Mouse (Mus musculus) forebrain, embryonic 14.5 days (tissue): ENCODE data around the gene Cabp1. TPM values are rescaled to one million over a fixed set of nuclear protein-coding genes. Genes with fewer than 3 reads are reported as not detected.
A peak's percentile ranks its signal among the peaks of the same experiment; 100 is the strongest.

Experiments used
- ATAC-seq: fragments of 200-750 bp; cut with Nextera tagmentation; 2 replicates; pipeline ENCODE4 v1.8.0; 2017; ENCODE audit warnings: mild to moderate bottlenecking, moderate library complexity
- DNase-seq: peaks from one replicate; pipeline ENCODE4 v3.0.0-alpha.2; 2015; ENCODE audit warnings: low spot score
- H3K27ac ChIP-seq: fragments of 300-500 bp; sonication (generic); 2 replicates; pipeline ENCODE4 v1.5.1; 2014; ENCODE audit warnings: low read depth, mild to moderate bottlenecking, control low read depth, low read length, moderate library complexity
- H3K27me3 ChIP-seq: fragments of 300-500 bp; sonication (generic); replicated peaks from 2 replicates; pipeline ENCODE4 v1.6.1; 2014; ENCODE audit warnings: low read length, control low read depth, mixed read lengths; ENCODE audit not compliant: control insufficient read depth, insufficient read depth
- H3K36me3 ChIP-seq: fragments of 300-500 bp; sonication (generic); 2 replicates; pipeline ENCODE4 v1.6.1; 2014; ENCODE audit warnings: low read length, control low read depth; ENCODE audit not compliant: control insufficient read depth, insufficient read depth
- H3K4me1 ChIP-seq: fragments of 300-500 bp; sonication (generic); 2 replicates; pipeline ENCODE4 v1.6.1; 2014; ENCODE audit warnings: antibody characterized with exemption, low read length, control low read depth; ENCODE audit not compliant: control insufficient read depth, insufficient read depth
- H3K4me2 ChIP-seq: fragments of 300-500 bp; sonication (generic); 2 replicates; pipeline ENCODE4 v1.6.1; 2014; ENCODE audit warnings: mild to moderate bottlenecking, control low read depth, low read length
- H3K4me3 ChIP-seq: fragments of 300-500 bp; sonication (generic); 2 replicates; pipeline ENCODE4 v1.5.1; 2014; ENCODE audit warnings: low read depth, low read length, control low read depth
- H3K9ac ChIP-seq: fragments of 300-500 bp; sonication (generic); 2 replicates; pipeline ENCODE4 v1.6.1; 2014; ENCODE audit warnings: mild to moderate bottlenecking, low read length, control low read depth, moderate library complexity
- H3K9me3 ChIP-seq: fragments of 300-500 bp; sonication (generic); replicated peaks from 2 replicates; pipeline ENCODE4 v1.6.1; 2016; ENCODE audit warnings: low read length, control low read depth, mixed read lengths; ENCODE audit not compliant: control insufficient read depth
- WGBS: fragments of 180-500 bp; shearing (Covaris S2); extraction: QIAGEN DNeasy Blood & Tissue Kit; methylation state at CpG from one replicate; pipeline ENCODE4 v1.1.7; 2014; 5-methylcytosine and 5-hydroxymethylcytosine counted together
- polyA plus RNA-seq: library from polyadenylated mRNA; unstranded; fragments of >200 nt; fragmentation: Nextera tagmentation; extraction: Ambion mirVana; gene quantifications from 2 replicates; pipeline ENCODE4 v1.2.1, GENCODE M21; 2014

Gene Cabp1
- polyA plus RNA-seq, 1 experiment from 2014 or later, result 10.1 TPM

GRCm38 (mm10) chr5:115186371-115187073 is 7.7 kb downstream of the Cabp1 start:
- H3K4me1 ChIP-seq, result peaks cover 15% of the 10 kb centered on the region
- no peak overlapping the region for H3K4me3 ChIP-seq
- no peak overlapping the region for H3K9ac ChIP-seq

GRCm38 (mm10) chr5:115184726-115185125 is 9.5 kb downstream of the Cabp1 start:
- H3K27ac ChIP-seq, result no peak overlapping the region

More at GRCm38 (mm10) chr5:115186371-115187073, 7.7 kb downstream of the Cabp1 start:
- Histone ChIP-seq H3K9me3 (no peaks in the 10 kb centered on the region), H3K27me3 (peaks cover 14% of the 10 kb centered on the region; the same call in 1 of the 2 replicates), H3K36me3 (no peaks in the 10 kb centered on the region), H3K4me2 (peak overlapping the region; percentile 31), H3K27ac (peak overlapping the region; percentile 78)
- DNase-seq (peak; percentile 81), ATAC-seq (peak; percentile 78)
- WGBS, result 26% methylated on average over 17 of the region's 17 CpGs

GRCm38 (mm10) chr5:115183482-115183881 is 10.7 kb downstream of the Cabp1 start:
- no peak for DNase-seq
- WGBS, result 88% methylated on average over 10 of the region's 10 CpGs
- H3K9ac ChIP-seq, result no peak overlapping the region
- H3K27me3 ChIP-seq, result no peaks in the 10 kb centered on the region
- H3K4me2 ChIP-seq, result no peak overlapping the region
- H3K4me3 ChIP-seq, result no peak overlapping the region
- H3K27ac ChIP-seq, result no peak overlapping the region
- H3K9me3 ChIP-seq, result no peaks in the 10 kb centered on the region
- no peaks in the 10 kb centered on the region for H3K36me3 ChIP-seq
- H3K4me1 ChIP-seq, result peaks cover 15% of the 10 kb centered on the region
- ATAC-seq, result no peak

More at GRCm38 (mm10) chr5:115184726-115185125, 9.5 kb downstream of the Cabp1 start:
- H3K4me2 ChIP-seq, result peak overlapping the region; percentile 40
- no peak for ATAC-seq
- peak overlapping the region; percentile 26; the same call in 1 of the 2 replicates for H3K9ac ChIP-seq
- 16% methylated on average over 15 of the region's 15 CpGs for WGBS
- DNase-seq, result peak; percentile 77
- H3K4me3 ChIP-seq, result peak overlapping the region; percentile 16
- no peaks in the 10 kb centered on the region for H3K27me3 ChIP-seq
- H3K4me1 ChIP-seq, result peaks cover 15% of the 10 kb centered on the region
- no peaks in the 10 kb centered on the region for H3K9me3 ChIP-seq
- no peaks in the 10 kb centered on the region for H3K36me3 ChIP-seq

GRCm38 (mm10) chr5:115182925-115183324 is 11.3 kb downstream of the Cabp1 start:
- no peak overlapping the region for H3K9ac ChIP-seq
- no peak for ATAC-seq
- WGBS, result 49% methylated on average over 8 of the region's 8 CpGs

GRCm38 (mm10) chr5:115181248-115181940 is 12.8 kb downstream of the Cabp1 start:
- H3K4me3 ChIP-seq, result no peak overlapping the region
- H3K9me3 ChIP-seq, result no peaks in the 10 kb centered on the region
- no peak for DNase-seq
- H3K4me1 ChIP-seq, result peaks cover 3% of the 10 kb centered on the region; the same call in 1 of the 2 replicates
- ATAC-seq, result no peak
- H3K27ac ChIP-seq, result no peak overlapping the region
- no peak overlapping the region for H3K9ac ChIP-seq
- H3K36me3 ChIP-seq, result no peaks in the 10 kb centered on the region
- H3K4me2 ChIP-seq, result no peak overlapping the region
- 71% methylated on average over 13 of the region's 13 CpGs for WGBS
- H3K27me3 ChIP-seq, result no peaks in the 10 kb centered on the region

More at GRCm38 (mm10) chr5:115182925-115183324, 11.3 kb downstream of the Cabp1 start:
- H3K4me3 ChIP-seq, result no peak overlapping the region
- peaks cover 15% of the 10 kb centered on the region for H3K4me1 ChIP-seq
- no peak overlapping the region for H3K4me2 ChIP-seq
- H3K36me3 ChIP-seq, result no peaks in the 10 kb centered on the region
- no peak overlapping the region for H3K27ac ChIP-seq
- no peaks in the 10 kb centered on the region for H3K9me3 ChIP-seq
- DNase-seq, result no peak
- H3K27me3 ChIP-seq, result no peaks in the 10 kb centered on the region

GRCm38 (mm10) chr5:115179596-115179995 is 14.6 kb downstream of the Cabp1 start:
- DNase-seq (no peak), ATAC-seq (no peak)
- no peaks in the 10 kb centered on the region for H3K36me3 ChIP-seq
- no peak overlapping the region for H3K4me3 ChIP-seq
- H3K27me3 ChIP-seq, result no peaks in the 10 kb centered on the region
- no peaks in the 10 kb centered on the region for H3K4me1 ChIP-seq
- H3K4me2 ChIP-seq, result no peak overlapping the region
- H3K9me3 ChIP-seq, result no peaks in the 10 kb centered on the region
- H3K27ac ChIP-seq, result no peak overlapping the region
- WGBS, result 91% methylated on average over 11 of the region's 11 CpGs
- H3K9ac ChIP-seq, result no peak overlapping the region

- no peaks in the 10 kb centered on the region for H3K27me3 ChIP-seq
- no peak for ATAC-seq
- no peak for DNase-seq
- no peaks in the 10 kb centered on the region for H3K4me1 ChIP-seq
- H3K9me3 ChIP-seq, result no peaks in the 10 kb centered on the region; the same call in 1 of the 2 replicates
- no peak overlapping the region for H3K4me2 ChIP-seq
- no peaks in the 10 kb centered on the region for H3K36me3 ChIP-seq
- H3K4me3 ChIP-seq, result no peak overlapping the region
- WGBS, result 81% methylated on average over 6 of the region's 6 CpGs
- H3K27ac ChIP-seq, result no peak overlapping the region
- H3K9ac ChIP-seq, result no peak overlapping the region
Observed at GRCm38 (mm10) chr5:115177866-115178265, 16.3 kb downstream of the Cabp1 start.

- H3K4me1 ChIP-seq, result no peaks in the 10 kb centered on the region
- 75% methylated on average over 1 of the region's 1 CpGs for WGBS
- no peaks in the 10 kb centered on the region for H3K27me3 ChIP-seq
- no peak overlapping the region for H3K9ac ChIP-seq
- no peaks in the 10 kb centered on the region for H3K36me3 ChIP-seq
- DNase-seq (no peak), ATAC-seq (no peak)
- H3K27ac ChIP-seq, result no peak overlapping the region
- no peak overlapping the region for H3K4me3 ChIP-seq
- no peaks in the 10 kb centered on the region; the same call in 1 of the 2 replicates for H3K9me3 ChIP-seq
- H3K4me2 ChIP-seq, result no peak overlapping the region
Observed at GRCm38 (mm10) chr5:115174554-115174953, 19.6 kb downstream of the Cabp1 start.

- WGBS, result 92% methylated on average over 8 of the region's 8 CpGs
- no peak overlapping the region for H3K27ac ChIP-seq
- no peaks in the 10 kb centered on the region for H3K4me1 ChIP-seq
- H3K4me3 ChIP-seq, result no peak overlapping the region
- no peaks in the 10 kb centered on the region for H3K27me3 ChIP-seq
- H3K36me3 ChIP-seq, result no peaks in the 10 kb centered on the region
- no peaks in the 10 kb centered on the region; the same call in 1 of the 2 replicates for H3K9me3 ChIP-seq
- no peak overlapping the region for H3K9ac ChIP-seq
- no peak overlapping the region for H3K4me2 ChIP-seq
- DNase-seq (no peak), ATAC-seq (no peak)
Observed at GRCm38 (mm10) chr5:115170150-115170549, 24.0 kb downstream of the Cabp1 start.
